Mouse (Mus musculus): ENCODE measurements at regions not wholly inside any gene's neighbourhood (a gene's known extent, or its start where the extent isn't known, plus 50 kb on each side); places are given as distances from the start of the nearest gene placed in this dataset.
A peak's percentile ranks its signal among the peaks of the same experiment; 100 is the strongest.

GRCm38 (mm10) chr12:98043436-98043835, 215.8 kb downstream of the Galc start:
- DNase-seq (ENCODE audit: low spot score), result no peak

GRCm38 (mm10) chr12:98039677-98040076, 219.6 kb downstream of the Galc start:
- no peak for DNase-seq (ENCODE audit: low spot score)

DNA sequence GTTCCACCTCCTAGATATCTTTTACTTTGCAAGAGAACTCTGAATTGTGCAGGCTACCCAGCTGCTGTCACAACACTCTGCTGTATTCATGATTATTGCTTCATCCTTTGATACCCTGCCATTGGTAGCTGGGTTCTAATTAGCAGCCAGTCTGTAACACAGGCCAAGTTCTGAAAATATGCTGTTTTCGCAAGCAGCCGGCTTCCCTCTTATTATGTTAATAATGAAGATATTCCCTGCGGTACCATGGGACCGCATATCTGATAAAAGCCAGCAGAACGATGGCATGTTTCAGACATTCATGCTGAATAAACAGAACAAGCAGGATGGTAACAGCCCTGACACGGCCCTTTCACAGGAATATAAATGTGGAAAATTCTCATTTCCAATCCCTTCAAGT, 235.6 kb downstream of the Galc start:
- no peak for DNase-seq (ENCODE audit: low spot score)

DNA sequence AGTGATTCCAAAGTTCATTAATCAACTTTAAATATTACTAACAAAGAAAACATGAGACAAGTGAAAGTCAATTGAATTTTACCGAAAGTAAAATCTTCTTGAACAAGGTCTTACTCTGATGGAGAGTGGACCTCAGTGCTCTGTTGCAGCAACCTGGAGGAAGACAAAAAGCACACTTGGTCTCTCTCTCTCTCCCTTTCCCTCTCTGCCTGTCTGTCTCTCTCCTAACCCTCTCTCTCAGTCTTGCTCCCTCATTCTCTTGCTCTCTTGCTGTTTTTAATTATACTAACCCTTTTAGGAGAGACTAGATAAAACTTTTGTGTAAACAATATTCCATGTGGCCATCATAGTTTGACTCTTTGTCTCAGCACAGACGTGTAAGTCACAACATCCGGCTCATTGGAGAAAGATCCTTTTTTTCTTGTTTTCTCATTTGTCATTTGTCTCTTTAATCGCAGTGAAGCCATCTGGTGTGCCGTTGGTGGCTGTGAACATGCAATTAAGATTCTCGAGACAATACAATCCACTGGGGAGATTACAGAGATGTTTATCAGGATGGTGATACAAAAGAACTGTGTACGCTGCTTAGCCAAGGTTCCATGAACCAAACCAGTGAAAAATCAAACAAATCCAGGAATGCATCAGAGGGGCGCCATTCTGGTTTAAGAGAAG, 244.5 kb downstream of the Galc start:
- peak; percentile 12 for DNase-seq (ENCODE audit: low spot score)

DNA sequence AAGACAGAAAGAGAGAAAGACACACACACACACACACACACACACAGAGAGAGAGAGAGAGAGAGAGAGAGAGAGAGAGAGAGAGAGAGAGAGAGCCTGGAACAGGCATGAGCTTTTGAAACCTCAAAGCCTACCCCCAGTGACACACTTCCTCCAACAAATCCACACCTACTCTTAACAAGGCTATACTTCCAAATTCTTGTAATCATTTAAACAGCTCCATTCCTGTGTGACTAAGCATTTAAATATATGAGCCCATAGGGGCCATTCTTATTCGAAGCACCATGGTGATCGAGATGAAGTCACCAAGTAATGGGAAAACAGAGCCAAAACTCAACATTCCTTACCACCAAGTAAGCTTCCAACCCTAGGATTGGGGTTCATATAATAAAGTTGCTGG, 250.1 kb downstream of the Galc start:
- DNase-seq (ENCODE audit: low spot score), result no peak

GRCm38 (mm10) chr12:98005671-98006469, 253.4 kb downstream of the Galc start:
- peak; percentile 9 for DNase-seq (ENCODE audit: low spot score)

DNA sequence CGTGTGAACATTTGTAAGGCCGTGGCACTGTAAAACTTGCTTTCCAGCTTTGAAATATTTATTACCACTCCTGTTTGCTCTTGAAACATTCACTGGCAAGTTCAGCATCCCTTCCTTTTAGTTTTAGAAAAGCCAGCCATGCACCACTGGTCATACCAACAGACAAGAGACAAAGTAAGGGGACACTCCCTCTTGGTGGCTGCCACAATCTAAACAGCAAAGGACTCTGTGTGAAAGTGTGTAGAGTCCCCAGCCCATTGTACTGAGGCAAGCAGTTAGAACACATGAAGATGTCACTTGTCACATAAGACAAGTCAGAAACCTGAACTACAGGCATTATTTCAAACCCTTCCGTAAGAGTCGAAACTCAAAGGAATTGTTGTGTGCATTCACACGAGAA, 257.0 kb downstream of the Galc start:
- no peak for DNase-seq (ENCODE audit: low spot score)

- no peak for DNase-seq (ENCODE audit: low spot score)
These were observed 264.4 kb downstream of the Galc start for GRCm38 (mm10) chr12:97994884-97995283.

- DNase-seq (ENCODE audit: low spot score), result no peak
These were observed 265.3 kb downstream of the Galc start for GRCm38 (mm10) chr12:97993937-97994336.

- DNase-seq (ENCODE audit: low spot score), result no peak
These were observed 275.9 kb downstream of the Galc start for GRCm38 (mm10) chr12:97983390-97983789.

- DNase-seq (ENCODE audit: low spot score), result no peak
These were observed 280.6 kb downstream of the Galc start for GRCm38 (mm10) chr12:97978668-97979067.

GRCm38 (mm10) chr12:97978178-97978651, 281.0 kb downstream of the Galc start:
- peak; percentile 56 for DNase-seq (ENCODE audit: low spot score)

GRCm38 (mm10) chr12:97977633-97978032, 281.6 kb downstream of the Galc start:
- DNase-seq (ENCODE audit: low spot score), result peak; percentile 6

DNA sequence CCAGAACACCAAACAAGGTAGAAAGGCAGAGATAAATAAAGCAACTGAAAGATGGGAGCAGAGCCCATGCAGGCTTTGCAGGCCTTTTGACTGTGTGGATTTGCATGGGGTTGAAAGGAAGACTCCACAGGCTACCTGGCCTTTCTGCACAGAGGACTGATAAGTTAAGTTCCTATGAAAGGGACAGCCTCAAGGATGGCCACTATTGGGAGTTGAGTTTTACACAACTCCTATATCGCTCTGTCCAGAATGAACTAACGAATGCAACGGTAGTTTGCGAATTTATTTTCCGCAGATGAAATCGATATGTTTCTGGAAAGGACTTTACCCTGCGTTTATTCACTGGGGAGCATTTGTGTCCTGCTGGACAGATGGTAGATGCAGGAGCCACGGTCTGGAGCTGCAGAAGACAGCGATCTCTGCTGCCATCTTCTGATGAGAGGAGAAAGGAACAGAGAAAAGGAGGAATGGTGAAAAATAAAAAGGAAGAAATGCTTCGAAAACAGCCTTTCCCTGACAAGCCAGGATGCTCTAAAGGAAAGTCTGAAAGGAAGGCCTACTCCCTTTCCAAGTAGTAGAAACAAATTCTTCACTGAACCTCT, 285.2 kb downstream of the Galc start:
- DNase-seq (ENCODE audit: low spot score), result peak; percentile 7

DNA sequence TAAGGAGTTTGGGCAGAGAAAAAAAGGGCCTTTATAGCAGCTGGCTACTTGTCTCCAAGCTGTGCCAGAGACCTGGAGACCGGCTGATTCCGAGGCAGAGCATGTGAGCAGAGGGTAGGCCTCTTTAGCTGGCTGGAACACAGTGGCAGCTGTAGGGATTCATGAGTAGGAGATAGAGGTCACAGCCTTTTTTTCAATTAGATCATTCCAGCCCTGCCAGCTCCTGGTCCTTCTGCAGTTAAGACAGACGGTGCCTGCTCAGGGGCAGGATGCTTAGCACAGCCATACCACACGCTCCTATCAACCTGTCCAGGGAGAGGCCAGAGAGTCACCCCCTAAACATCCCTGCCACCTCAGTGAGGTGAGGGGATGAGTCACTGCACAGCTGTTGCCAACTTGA, 302.1 kb downstream of the Galc start:
- no peak for DNase-seq (ENCODE audit: low spot score)

DNA sequence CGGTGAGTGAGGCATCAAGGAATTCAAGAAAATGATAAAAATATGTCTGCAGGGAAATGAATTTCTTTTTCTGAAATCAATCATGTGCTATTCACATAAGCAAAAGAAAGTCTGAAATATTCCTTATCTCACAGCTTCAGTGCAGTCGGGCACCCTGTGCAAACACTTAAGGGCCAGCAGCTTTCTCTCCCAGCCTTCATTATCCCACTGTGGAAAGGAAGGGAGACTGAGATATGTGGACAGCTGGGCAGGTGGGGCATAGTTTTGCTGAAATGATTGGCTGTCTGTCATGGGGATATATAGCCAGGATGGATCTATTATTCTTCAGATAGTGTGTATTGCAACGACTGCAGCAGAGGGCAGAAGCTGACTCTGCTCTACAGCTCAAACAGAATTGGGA, 305.9 kb downstream of the Galc start:
- no peak for DNase-seq (ENCODE audit: low spot score)

GRCm38 (mm10) chr12:97952204-97952603, 307.1 kb downstream of the Galc start:
- DNase-seq (ENCODE audit: low spot score), result no peak

DNA sequence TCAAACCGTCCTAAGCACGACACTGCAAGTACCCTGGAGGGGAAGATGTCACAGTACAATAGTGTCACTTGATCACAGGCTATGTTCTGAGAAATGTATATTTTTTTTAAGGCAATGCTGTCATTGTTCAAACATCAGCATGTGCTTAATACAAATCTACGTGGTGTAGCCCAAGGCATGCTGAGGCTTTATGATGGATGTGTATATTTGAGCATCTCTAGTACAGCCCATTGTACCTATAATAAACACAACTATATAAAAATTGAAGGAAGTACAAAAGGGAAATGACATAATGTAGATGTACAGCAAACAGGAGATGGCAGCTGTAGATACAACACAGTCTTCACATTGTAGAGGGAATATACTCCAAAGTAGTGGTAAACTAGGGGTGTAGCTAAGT, 309.2 kb downstream of the Galc start:
- no peak for DNase-seq (ENCODE audit: low spot score)

DNA sequence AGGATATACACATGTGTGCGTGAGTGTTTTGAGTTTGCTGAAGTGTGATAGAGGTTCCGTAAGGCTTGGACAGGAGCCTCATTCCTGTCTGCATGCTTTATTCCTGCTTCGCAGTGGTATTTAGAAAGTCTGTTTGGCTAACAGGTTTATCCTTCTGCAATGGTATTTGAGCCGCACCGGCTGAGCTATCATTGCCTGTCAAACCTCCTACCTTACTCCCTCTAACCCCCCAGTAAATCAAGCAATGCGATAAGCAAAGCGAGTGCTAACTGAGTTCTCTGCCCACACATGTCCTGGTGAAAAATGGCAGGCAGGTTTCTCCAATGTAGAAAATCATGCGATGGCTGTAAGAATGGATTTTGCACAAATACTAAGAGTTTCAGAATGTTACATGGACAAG, 311.8 kb downstream of the Galc start:
- no peak for DNase-seq (ENCODE audit: low spot score)

DNA sequence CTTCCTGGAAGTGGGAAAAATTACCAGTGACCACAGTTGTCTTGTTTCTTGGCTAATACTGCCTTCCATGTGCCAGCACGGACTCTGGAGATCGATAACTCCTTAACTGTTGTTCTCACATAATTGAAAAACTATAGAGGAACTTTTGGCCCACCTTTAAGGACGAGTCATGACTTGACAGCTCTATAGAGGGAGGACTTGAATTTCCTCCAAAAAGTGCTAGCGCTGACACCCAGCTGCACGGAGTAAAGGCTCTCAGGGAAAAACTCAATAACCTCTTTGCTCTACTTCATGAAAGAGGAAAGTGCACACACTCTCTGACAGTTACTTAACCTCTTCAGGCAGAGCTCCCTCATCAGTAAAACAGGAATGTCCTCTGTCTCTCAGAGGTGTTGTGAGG, 320.9 kb downstream of the Galc start:
- no peak for DNase-seq (ENCODE audit: low spot score)

GRCm38 (mm10) chr12:97929877-97930276, 329.4 kb downstream of the Galc start:
- no peak for DNase-seq (ENCODE audit: low spot score)

GRCm38 (mm10) chr12:97927036-97927435, 332.2 kb downstream of the Galc start:
- no peak for DNase-seq (ENCODE audit: low spot score)

Data from retina, embryonic 14.5 days (tissue).